Mouse (Mus musculus) ovary, postnatal 14 days (tissue): ENCODE data around the gene Efhd2.

ENCODE experiments used
- DNase-seq: peaks from one replicate; pipeline ENCODE4 v3.0.0; 2022; ENCODE audit warnings: low spot score

The Efhd2 gene

GRCm38 (mm10) chr4:141859351-141859750, 15.4 kb downstream of the Efhd2 start:
- no peak for DNase-seq

- DNase-seq, result no peak
Measured at GRCm38 (mm10) chr4:141858501-141858900, 16.2 kb downstream of the Efhd2 start.

- peak; percentile 84 for DNase-seq
Measured at GRCm38 (mm10) chr4:141857422-141857930, 17.2 kb downstream of the Efhd2 start.

- no peak for DNase-seq
Measured at GRCm38 (mm10) chr4:141853437-141853836, 21.3 kb downstream of the Efhd2 start.

- DNase-seq, result no peak
Measured at GRCm38 (mm10) chr4:141845999-141846398, 28.7 kb downstream of the Efhd2 start, which contains the start of gene Ctrc. Gene Ctrc, minus strand, starts transcription at chr4:141846359.

- no peak for DNase-seq
Measured at GRCm38 (mm10) chr4:141834536-141835095, 40.1 kb downstream of the Efhd2 start.

GRCm38 (mm10) chr4:141833911-141834310, 40.8 kb downstream of the Efhd2 start:
- no peak for DNase-seq

- DNase-seq, result no peak
Measured at GRCm38 (mm10) chr4:141831361-141831760, 43.4 kb downstream of the Efhd2 start.

GRCm38 (mm10) chr4:141830381-141830780, 44.3 kb downstream of the Efhd2 start:
- no peak for DNase-seq

- DNase-seq, result no peak
Measured at GRCm38 (mm10) chr4:141828177-141828576, 46.5 kb downstream of the Efhd2 start.

- DNase-seq, result no peak
Measured at GRCm38 (mm10) chr4:141827401-141827800, 47.3 kb downstream of the Efhd2 start.

GRCm38 (mm10) chr4:141826060-141826459, 48.7 kb downstream of the Efhd2 start, which contains the start of gene Cela2a:
Gene Cela2a, minus strand, starts transcription at chr4:141826160.
- DNase-seq, result no peak

GRCm38 (mm10) chr4:141822979-141823378, 51.7 kb downstream of the Efhd2 start:
- no peak for DNase-seq

- DNase-seq, result no peak
Measured at GRCm38 (mm10) chr4:141822089-141822488, 52.6 kb downstream of the Efhd2 start.

GRCm38 (mm10) chr4:141821178-141821577, 53.5 kb downstream of the Efhd2 start:
- no peak for DNase-seq

- no peak for DNase-seq
Measured at GRCm38 (mm10) chr4:141819316-141819715, 55.4 kb downstream of the Efhd2 start.

GRCm38 (mm10) chr4:141818861-141819260, 55.9 kb downstream of the Efhd2 start:
- no peak for DNase-seq

- no peak for DNase-seq
Measured at GRCm38 (mm10) chr4:141817706-141818105, 57.0 kb downstream of the Efhd2 start.

GRCm38 (mm10) chr4:141816776-141817655, 57.7 kb downstream of the Efhd2 start:
- DNase-seq, result no peak

GRCm38 (mm10) chr4:141816267-141816666, 58.5 kb downstream of the Efhd2 start:
- DNase-seq, result no peak

- DNase-seq, result no peak
Measured at GRCm38 (mm10) chr4:141811375-141811774, 63.3 kb downstream of the Efhd2 start.

GRCm38 (mm10) chr4:141810975-141811374, 63.7 kb downstream of the Efhd2 start:
- DNase-seq, result no peak

- DNase-seq, result no peak
Measured at GRCm38 (mm10) chr4:141809850-141810464, 64.8 kb downstream of the Efhd2 start.
